Mouse (Mus musculus) midbrain, embryonic 10.5 days (tissue): ENCODE measurements around the gene Stom. TPM values are rescaled to one million over a fixed set of nuclear protein-coding genes. Genes with fewer than 3 reads are reported as not detected.

Source experiments
- DNase-seq: peaks from one replicate; pipeline ENCODE4 v3.0.0-alpha.2; 2017; ENCODE audit warnings: low spot score
- H3K27ac ChIP-seq: fragments of 300-500 bp; sonication (generic); replicated peaks from 2 replicates; pipeline ENCODE4 v1.5.1; 2016; ENCODE audit warnings: mild to moderate bottlenecking
- H3K27me3 ChIP-seq: fragments of 300-500 bp; sonication (generic); 2 replicates; pipeline ENCODE4 v1.6.1; 2016; ENCODE audit warnings: low read depth, mild to moderate bottlenecking; ENCODE audit not compliant: poor library complexity, severe bottlenecking
- H3K36me3 ChIP-seq: fragments of 300-500 bp; sonication (generic); 2 replicates; pipeline ENCODE4 v1.6.1; 2016; ENCODE audit warnings: mild to moderate bottlenecking, moderate library complexity
- H3K4me1 ChIP-seq: fragments of 300-500 bp; sonication (generic); 2 replicates; pipeline ENCODE4 v1.6.1; 2016
- H3K4me3 ChIP-seq: fragments of 300-500 bp; sonication (generic); 2 replicates; pipeline ENCODE4 v1.5.1; 2016; ENCODE audit warnings: mild to moderate bottlenecking, moderate library complexity
- H3K9me3 ChIP-seq: fragments of 300-500 bp; sonication (generic); replicated peaks from 2 replicates; pipeline ENCODE4 v1.6.1; 2016; ENCODE audit warnings: mild to moderate bottlenecking
- WGBS: fragments of 180-500 bp; shearing (Covaris S2); methylation state at CpG from one replicate; pipeline ENCODE4 v1.1.7; 2016; 5-methylcytosine and 5-hydroxymethylcytosine counted together
- polyA plus RNA-seq: library from polyadenylated mRNA; unstranded; fragments of >200 nt; fragmentation: Nextera tagmentation; extraction: Ambion mirVana; gene quantifications from 2 replicates; pipeline ENCODE4 v1.2.1, GENCODE M21; 2016

Gene Stom
- polyA plus RNA-seq, 1 experiment from 2014 or later, result 12.8 TPM

GRCm38 (mm10) chr2:35282214-35282613, 54.6 kb downstream of the Stom start:
- Histone ChIP-seq H3K4me3 (peak overlapping the region; percentile 52), H3K4me1 (peaks cover 13% of the 10 kb centered on the region), H3K9me3 (no peaks in the 10 kb centered on the region), H3K27ac (no peak overlapping the region), H3K36me3 (no peaks in the 10 kb centered on the region), H3K27me3 (peaks cover 57% of the 10 kb centered on the region)
- peak; percentile 44 for DNase-seq
- 3% methylated on average over 32 of the region's 32 CpGs for WGBS

GRCm38 (mm10) chr2:35280001-35280400, 56.8 kb downstream of the Stom start:
- H3K36me3 ChIP-seq, result no peaks in the 10 kb centered on the region
- peaks cover 57% of the 10 kb centered on the region for H3K27me3 ChIP-seq
- no peak for DNase-seq
- WGBS, result 76% methylated on average over 3 of the region's 3 CpGs
- peaks cover 13% of the 10 kb centered on the region for H3K4me1 ChIP-seq
- no peak overlapping the region for H3K4me3 ChIP-seq
- H3K9me3 ChIP-seq, result no peaks in the 10 kb centered on the region
- no peak overlapping the region for H3K27ac ChIP-seq

GRCm38 (mm10) chr2:35278371-35279210, 58.2 kb downstream of the Stom start:
- Histone ChIP-seq H3K36me3 (no peaks in the 10 kb centered on the region), H3K27ac (no peak overlapping the region), H3K4me1 (peaks cover 14% of the 10 kb centered on the region), H3K27me3 (peaks cover 43% of the 10 kb centered on the region), H3K9me3 (no peaks in the 10 kb centered on the region), H3K4me3 (no peak overlapping the region)
- 82% methylated on average over 7 of the region's 7 CpGs for WGBS
- no peak for DNase-seq

- 85% methylated on average over 3 of the region's 3 CpGs for WGBS
- Histone ChIP-seq H3K4me3 (no peak overlapping the region), H3K36me3 (no peaks in the 10 kb centered on the region), H3K27me3 (peaks cover 34% of the 10 kb centered on the region), H3K9me3 (no peaks in the 10 kb centered on the region), H3K4me1 (peaks cover 11% of the 10 kb centered on the region), H3K27ac (no peak overlapping the region)
- no peak for DNase-seq
Measured at GRCm38 (mm10) chr2:35277686-35278085, 59.1 kb downstream of the Stom start.

GRCm38 (mm10) chr2:35273536-35273935, 63.2 kb downstream of the Stom start:
- Histone ChIP-seq H3K36me3 (no peaks in the 10 kb centered on the region), H3K27me3 (peaks cover 6% of the 10 kb centered on the region; the same call in 1 of the 2 replicates), H3K4me1 (peaks cover 15% of the 10 kb centered on the region), H3K9me3 (no peaks in the 10 kb centered on the region), H3K4me3 (no peak overlapping the region), H3K27ac (no peak overlapping the region)
- DNase-seq, result no peak
- 44% methylated on average over 2 of the region's 2 CpGs for WGBS

- Histone ChIP-seq H3K4me1 (peaks cover 15% of the 10 kb centered on the region), H3K36me3 (no peaks in the 10 kb centered on the region), H3K9me3 (no peaks in the 10 kb centered on the region), H3K27me3 (peaks cover 5% of the 10 kb centered on the region; the same call in 1 of the 2 replicates), H3K27ac (no peak overlapping the region), H3K4me3 (no peak overlapping the region)
- WGBS, result 85% methylated on average over 6 of the region's 6 CpGs
- DNase-seq, result no peak
Measured at GRCm38 (mm10) chr2:35272881-35273280, 63.9 kb downstream of the Stom start.

GRCm38 (mm10) chr2:35271817-35272216, 65.0 kb downstream of the Stom start:
- H3K27me3 ChIP-seq, result peaks cover 8% of the 10 kb centered on the region; the same call in 1 of the 2 replicates
- peaks cover 15% of the 10 kb centered on the region for H3K4me1 ChIP-seq
- H3K9me3 ChIP-seq, result no peaks in the 10 kb centered on the region
- DNase-seq, result no peak
- no peaks in the 10 kb centered on the region for H3K36me3 ChIP-seq
- H3K4me3 ChIP-seq, result no peak overlapping the region
- no peak overlapping the region for H3K27ac ChIP-seq
- WGBS, result 70% methylated on average over 2 of the region's 2 CpGs

- H3K4me3 ChIP-seq, result no peak overlapping the region
- H3K9me3 ChIP-seq, result no peaks in the 10 kb centered on the region
- H3K27me3 ChIP-seq, result peaks cover 8% of the 10 kb centered on the region; the same call in 1 of the 2 replicates
- WGBS, result 12% methylated on average over 10 of the region's 10 CpGs
- peaks cover 15% of the 10 kb centered on the region for H3K4me1 ChIP-seq
- no peaks in the 10 kb centered on the region for H3K36me3 ChIP-seq
- DNase-seq, result peak; percentile 63
- no peak overlapping the region; the same call in 1 of the 2 replicates for H3K27ac ChIP-seq
Measured at GRCm38 (mm10) chr2:35270531-35270984, 66.2 kb downstream of the Stom start.

GRCm38 (mm10) chr2:35269716-35270260, 67.0 kb downstream of the Stom start:
- no peaks in the 10 kb centered on the region for H3K9me3 ChIP-seq
- H3K27me3 ChIP-seq, result peaks cover 8% of the 10 kb centered on the region; the same call in 1 of the 2 replicates
- no peaks in the 10 kb centered on the region for H3K36me3 ChIP-seq
- no peak for DNase-seq
- H3K27ac ChIP-seq, result no peak overlapping the region
- WGBS, result 84% methylated on average over 4 of the region's 4 CpGs
- H3K4me1 ChIP-seq, result peaks cover 15% of the 10 kb centered on the region
- no peak overlapping the region for H3K4me3 ChIP-seq

- no peak overlapping the region for H3K4me3 ChIP-seq
- H3K4me1 ChIP-seq, result peaks cover 15% of the 10 kb centered on the region
- peaks cover 8% of the 10 kb centered on the region; the same call in 1 of the 2 replicates for H3K27me3 ChIP-seq
- 92% methylated on average over 6 of the region's 6 CpGs for WGBS
- no peaks in the 10 kb centered on the region for H3K36me3 ChIP-seq
- H3K9me3 ChIP-seq, result no peaks in the 10 kb centered on the region
- no peak for DNase-seq
- H3K27ac ChIP-seq, result no peak overlapping the region
Measured at GRCm38 (mm10) chr2:35269136-35269535, 67.6 kb downstream of the Stom start.

GRCm38 (mm10) chr2:35267876-35268566, 68.8 kb downstream of the Stom start:
- no peaks in the 10 kb centered on the region for H3K36me3 ChIP-seq
- peaks cover 12% of the 10 kb centered on the region for H3K4me1 ChIP-seq
- H3K9me3 ChIP-seq, result no peaks in the 10 kb centered on the region
- H3K27ac ChIP-seq, result no peak overlapping the region
- no peak for DNase-seq
- H3K27me3 ChIP-seq, result peaks cover 8% of the 10 kb centered on the region; the same call in 1 of the 2 replicates
- WGBS, result 86% methylated on average over 10 of the region's 10 CpGs
- H3K4me3 ChIP-seq, result no peak overlapping the region

GRCm38 (mm10) chr2:35267156-35267875, 69.5 kb downstream of the Stom start:
- H3K4me3 ChIP-seq, result no peak overlapping the region
- H3K36me3 ChIP-seq, result no peaks in the 10 kb centered on the region
- no peak overlapping the region for H3K27ac ChIP-seq
- peaks cover 8% of the 10 kb centered on the region; the same call in 1 of the 2 replicates for H3K27me3 ChIP-seq
- no peak for DNase-seq
- no peaks in the 10 kb centered on the region for H3K9me3 ChIP-seq
- WGBS, result 83% methylated on average over 13 of the region's 13 CpGs
- H3K4me1 ChIP-seq, result peaks cover 12% of the 10 kb centered on the region
